Mouse (Mus musculus) lung, adult 2 months (tissue): ENCODE data around the gene Lamtor2. TPM values are rescaled to one million over a fixed set of nuclear protein-coding genes. Genes with fewer than 3 reads are reported as not detected.

Source experiments
- DNase-seq: peaks from one replicate; pipeline ENCODE4 v3.0.0; 2022
- H3K4me1 ChIP-seq: fragments of 200-500 bp; 2 replicates; pipeline ENCODE4 v1.6.1; 2011; ENCODE audit warnings: low read length; ENCODE audit not compliant: control insufficient read depth, insufficient read depth
- H3K4me3 ChIP-seq: fragments of 200-500 bp; replicated peaks from 2 replicates; pipeline ENCODE3; 2011; ENCODE audit warnings: low read depth, mild to moderate bottlenecking, control low read depth, low read length; ENCODE audit errors: extremely low read depth
- CTCF ChIP-seq: fragments of 200-500 bp; IDR thresholded peaks from 2 replicates; pipeline ENCODE4 v1.5.1; 2011; ENCODE audit warnings: mild to moderate bottlenecking, low read length, control low read depth; ENCODE audit not compliant: insufficient read depth
- POLR2A ChIP-seq: fragments of 200-500 bp; IDR thresholded peaks from 2 replicates; pipeline ENCODE4 v1.6.1; 2011; ENCODE audit warnings: low read depth, mild to moderate bottlenecking, control low read depth, low read length, borderline replicate concordance; ENCODE audit errors: extremely low read depth
- WGBS: fragments of 180-500 bp; shearing (Covaris S2); methylation state at CpG from one replicate; pipeline ENCODE4 v1.1.7; 2018; 5-methylcytosine and 5-hydroxymethylcytosine counted together
- polyA plus RNA-seq: library from polyadenylated mRNA; depleted of rRNA; stranded (reverse); fragments of >200 nt; gene quantifications from 2 replicates; pipeline ENCODE4 v1.2.3, GENCODE M21; 2012

The Lamtor2 gene
- polyA plus RNA-seq, 1 experiment, result 135 TPM

- peaks cover under 1% of the 10 kb centered on the region; the same call in 1 of the 2 replicates for H3K4me1 ChIP-seq
- H3K4me3 ChIP-seq, result no peak overlapping the region
- WGBS, result 94% methylated on average over 8 of the region's 8 CpGs
- DNase-seq, result no peak
- TF ChIP-seq CTCF (no peak), POLR2A (no peak)
Measured at GRCm38 (mm10) chr3:88556616-88557015, 3.7 kb upstream of the Lamtor2 start.

GRCm38 (mm10) chr3:88555731-88556130 is 2.9 kb upstream of the Lamtor2 start:
- WGBS, result 95% methylated on average over 6 of the region's 6 CpGs
- DNase-seq, result no peak
- Histone ChIP-seq H3K4me3 (no peak overlapping the region), H3K4me1 (peaks cover 3% of the 10 kb centered on the region)
- TF ChIP-seq POLR2A (no peak), CTCF (no peak)

DNA sequence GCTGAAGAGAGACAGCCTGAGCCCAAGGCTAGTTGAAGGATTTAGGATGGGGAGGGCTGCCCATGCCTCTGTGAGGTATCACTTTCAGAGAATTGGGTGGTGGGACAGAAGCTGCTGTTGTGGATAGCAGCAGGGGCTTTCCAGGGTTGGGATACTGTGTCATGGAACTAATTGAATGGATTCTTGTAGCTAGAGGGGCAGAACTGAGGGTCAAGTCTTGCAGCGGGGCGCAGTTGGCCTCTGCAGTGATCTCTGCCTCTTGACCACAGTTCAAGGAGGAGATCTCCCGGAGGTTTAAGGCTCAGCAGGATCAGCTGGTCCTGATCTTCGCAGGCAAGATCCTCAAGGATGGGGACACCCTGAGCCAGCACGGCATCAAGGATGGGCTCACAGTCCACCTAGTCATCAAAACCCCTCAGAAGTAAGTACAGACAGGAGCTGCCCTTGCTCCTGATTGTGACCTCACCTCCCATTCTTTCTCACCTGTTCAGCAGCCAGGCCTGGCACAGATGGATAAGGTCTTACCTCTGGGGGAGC is 2.3 kb upstream of the Lamtor2 start:
- no peak for DNase-seq
- TF ChIP-seq POLR2A, result no peak
- no peak for TF ChIP-seq CTCF
- Histone ChIP-seq H3K4me3 (no peak overlapping the region), H3K4me1 (peaks cover 3% of the 10 kb centered on the region)
- WGBS, result 86% methylated on average over 5 of the region's 5 CpGs

DNA sequence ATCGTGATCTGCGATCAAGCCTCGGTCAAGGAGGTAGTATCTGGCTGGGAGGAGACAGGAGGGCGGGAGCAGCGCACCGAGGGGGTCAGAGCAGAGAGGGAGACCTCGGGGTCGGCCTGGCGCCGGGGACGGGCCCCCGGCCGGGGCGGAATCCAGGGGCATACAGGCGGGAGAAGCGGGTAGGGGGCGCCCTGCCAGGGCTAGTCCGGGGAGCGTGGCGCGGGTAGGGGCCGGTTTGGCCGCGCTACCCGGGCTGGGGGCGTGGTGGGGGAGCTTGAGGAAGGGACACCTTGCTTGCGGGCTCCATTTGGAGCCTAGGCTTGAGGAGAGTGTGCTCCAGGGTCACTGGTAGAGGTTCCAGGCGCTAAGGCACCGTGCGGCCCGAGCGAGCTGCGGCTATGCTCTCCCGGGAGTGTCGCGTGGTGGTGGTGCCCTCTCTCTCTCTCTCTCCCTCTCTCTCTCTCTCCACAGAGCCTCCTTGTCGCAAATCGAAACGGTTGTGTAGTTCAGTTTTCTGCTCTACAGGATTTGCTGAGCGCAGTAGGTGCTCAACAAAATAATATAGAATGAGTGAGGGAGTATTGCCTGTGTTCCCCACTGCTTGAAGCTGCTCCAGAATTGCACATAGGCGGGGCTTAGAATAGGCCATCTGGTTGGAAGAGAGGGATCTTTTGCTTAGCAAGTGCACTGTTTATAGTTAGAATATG is 1.2 kb upstream of the Lamtor2 start:
- TF ChIP-seq POLR2A (no peak), CTCF (no peak)
- H3K4me1 ChIP-seq, result peaks cover 3% of the 10 kb centered on the region
- WGBS, result under 1% methylated on average over 41 of the region's 41 CpGs
- DNase-seq, result peak; percentile 47
- H3K4me3 ChIP-seq, result peak overlapping the region; percentile 93

DNA sequence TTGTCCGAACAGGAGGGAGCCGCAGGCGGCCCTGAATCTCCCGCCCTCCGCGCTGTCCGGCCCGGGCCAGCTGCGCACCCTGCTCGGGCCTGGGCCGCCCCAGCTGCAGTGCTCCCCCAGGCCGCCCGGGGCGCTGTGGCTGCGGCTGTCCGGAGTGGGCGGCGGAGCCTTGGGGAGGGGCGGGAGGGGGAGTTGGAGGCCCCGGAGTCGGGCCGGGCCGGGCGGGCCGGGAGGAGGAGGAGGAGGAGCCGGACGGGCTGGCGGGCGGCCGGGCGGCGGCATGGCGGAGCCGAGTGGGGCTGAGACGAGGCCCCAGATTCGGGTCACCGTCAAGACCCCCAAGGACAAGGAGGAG is 628 bp upstream of the Lamtor2 start, which contains the start of gene Ubqln4:
Gene Ubqln4 (plus strand): TSS at position 234 of the 355 bp plus-strand sequence.
- Histone ChIP-seq H3K4me3 (peak within 1 kb of the TSS; percentile 93), H3K4me1 (peaks cover 3% of the 10 kb centered on the region)
- TF ChIP-seq POLR2A (peak; percentile 65; the same call in 1 of the 2 replicates), CTCF (peak; percentile 8; the same call in 1 of the 2 replicates)
- WGBS, result 0% methylated on average over 36 of the region's 37 CpGs
- peak; percentile 92 for DNase-seq

DNA sequence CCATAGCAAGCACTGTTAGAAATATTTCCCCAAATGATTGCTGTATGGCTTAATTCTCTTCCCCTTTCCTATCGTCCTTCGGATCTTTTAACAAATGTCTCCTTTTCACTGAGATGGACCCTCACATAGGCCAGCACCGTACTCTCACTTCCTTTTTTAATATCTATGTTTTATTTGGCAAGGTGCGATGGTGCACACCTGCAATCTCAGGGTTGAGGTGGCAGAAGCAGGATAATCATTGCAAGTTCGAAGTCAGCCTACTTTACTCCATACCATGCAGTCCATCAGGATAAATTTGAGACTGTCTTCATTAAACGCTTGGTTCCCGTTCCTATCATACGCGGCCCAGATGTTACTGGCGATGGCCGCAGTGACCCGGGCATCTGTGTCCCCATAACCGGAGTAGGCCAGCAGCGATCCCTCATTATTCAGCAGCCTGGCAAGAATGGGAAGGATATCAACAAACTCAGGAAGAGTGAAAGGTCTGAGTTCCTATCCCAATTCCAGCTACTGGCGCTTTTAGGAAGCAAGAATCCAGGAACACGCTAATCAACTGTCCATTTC is 710 bp downstream of the Lamtor2 start:
- no peak for DNase-seq
- Histone ChIP-seq H3K4me3 (peak overlapping the region; percentile 90), H3K4me1 (peaks cover 3% of the 10 kb centered on the region)
- WGBS, result 8% methylated on average over 16 of the region's 16 CpGs
- TF ChIP-seq CTCF (no peak), POLR2A (no peak)

GRCm38 (mm10) chr3:88551586-88551985 is 1.3 kb downstream of the Lamtor2 start:
- TF ChIP-seq POLR2A, result no peak
- TF ChIP-seq CTCF, result no peak
- Histone ChIP-seq H3K4me1 (peaks cover 3% of the 10 kb centered on the region), H3K4me3 (no peak overlapping the region)
- DNase-seq, result no peak
- WGBS, result 68% methylated on average over 4 of the region's 4 CpGs

- WGBS, result 56% methylated on average over 18 of the region's 18 CpGs
- DNase-seq, result peak; percentile 77
- peaks cover 3% of the 10 kb centered on the region for H3K4me1 ChIP-seq
- H3K4me3 ChIP-seq, result peak within 1 kb of the TSS; percentile 21
- no peak for TF ChIP-seq CTCF
- peak; percentile 52; the same call in 1 of the 2 replicates for TF ChIP-seq POLR2A
Measured at GRCm38 (mm10) chr3:88548180-88548917, 4.5 kb downstream of the Lamtor2 start, which contains the start of gene Rab25. TSS of gene Rab25 (minus strand) at chr3:88548300.

GRCm38 (mm10) chr3:88546674-88547418 is 6.0 kb downstream of the Lamtor2 start:
- no peak for DNase-seq
- TF ChIP-seq POLR2A (no peak), CTCF (no peak)
- Histone ChIP-seq H3K4me1 (peaks cover 3% of the 10 kb centered on the region), H3K4me3 (no peak overlapping the region)
- 59% methylated on average over 6 of the region's 6 CpGs for WGBS
